Mouse (Mus musculus) testis, adult 2 months (tissue): ENCODE measurements around the gene Zfp365.

Source experiments
- CTCF ChIP-seq: fragments of 200-500 bp; IDR thresholded peaks from 2 replicates; pipeline ENCODE4 v1.5.1; 2012; ENCODE audit warnings: low read depth, mild to moderate bottlenecking, inconsistent platforms, low read length, moderate library complexity; ENCODE audit not compliant: control insufficient read depth, insufficient read depth, insufficient replicate concordance
- POLR2A ChIP-seq: fragments of 200-500 bp; IDR thresholded peaks from 2 replicates; pipeline ENCODE4 v1.6.1; 2012; ENCODE audit warnings: low read depth, mild to moderate bottlenecking, inconsistent platforms, low read length, moderate library complexity; ENCODE audit not compliant: control insufficient read depth

- no peak for TF ChIP-seq CTCF
- no peak for TF ChIP-seq POLR2A
These were observed 9.3 kb upstream of the Zfp365 start for GRCm38 (mm10) chr10:67921777-67922176.
